Mouse (Mus musculus) embryonic facial prominence, embryonic 11.5 days (tissue): Measurements from ENCODE around the gene Clec3a. TPM values are rescaled to one million over a fixed set of nuclear protein-coding genes. Genes with fewer than 3 reads are reported as not detected.

Experiments used
- ATAC-seq: fragments of 200-750 bp; cut with Nextera tagmentation; replicated peaks from 2 replicates; pipeline ENCODE4 v1.8.0; 2017; ENCODE audit warnings: low read depth; ENCODE audit not compliant: insufficient number of reproducible peaks, low FRiP score, low TSS enrichment
- DNase-seq: peaks from one replicate; pipeline ENCODE4 v3.0.0-alpha.2; 2015; ENCODE audit warnings: low spot score
- H3K27ac ChIP-seq: fragments of 300-500 bp; sonication (generic); replicated peaks from 2 replicates; pipeline ENCODE4 v1.5.1; 2014; ENCODE audit warnings: mild to moderate bottlenecking, low read depth, low read length, control low read depth
- H3K27me3 ChIP-seq: fragments of 300-500 bp; sonication (generic); 2 replicates; pipeline ENCODE4 v1.6.1; 2014; ENCODE audit warnings: mild to moderate bottlenecking, low read length, moderate library complexity, mixed read lengths; ENCODE audit not compliant: control insufficient read depth, insufficient read depth
- H3K36me3 ChIP-seq: fragments of 300-500 bp; sonication (generic); replicated peaks from 2 replicates; pipeline ENCODE4 v1.6.1; 2014; ENCODE audit warnings: low read depth, mild to moderate bottlenecking, low read length, moderate library complexity, mixed read lengths; ENCODE audit not compliant: control insufficient read depth, insufficient read depth
- H3K4me1 ChIP-seq: fragments of 300-500 bp; sonication (generic); 2 replicates; pipeline ENCODE4 v1.6.1; 2014; ENCODE audit warnings: low read length, mixed read lengths; ENCODE audit not compliant: control insufficient read depth, insufficient read depth
- H3K4me2 ChIP-seq: fragments of 300-500 bp; sonication (generic); 2 replicates; pipeline ENCODE4 v1.6.1; 2014; ENCODE audit warnings: low read depth, mild to moderate bottlenecking, control low read depth, low read length, moderate library complexity
- H3K4me3 ChIP-seq: fragments of 300-500 bp; sonication (generic); 2 replicates; pipeline ENCODE4 v1.5.1; 2014; ENCODE audit warnings: low read depth, low read length, control low read depth
- H3K9ac ChIP-seq: fragments of 300-500 bp; sonication (generic); replicated peaks from 2 replicates; pipeline ENCODE4 v1.6.1; 2014; ENCODE audit warnings: mild to moderate bottlenecking, control low read depth, low read length
- H3K9me3 ChIP-seq: fragments of 300-500 bp; sonication (generic); replicated peaks from 2 replicates; pipeline ENCODE4 v1.6.1; 2016; ENCODE audit warnings: mild to moderate bottlenecking, low read length, inconsistent platforms, mixed read lengths; ENCODE audit not compliant: control insufficient read depth
- WGBS: fragments of 180-500 bp; shearing (Covaris S2); extraction: QIAGEN DNeasy Blood & Tissue Kit; methylation state at CpG from one replicate; pipeline ENCODE4 v1.1.7; 2014; 5-methylcytosine and 5-hydroxymethylcytosine counted together
- polyA plus RNA-seq: library from polyadenylated mRNA; unstranded; fragments of >200 nt; fragmentation: Nextera tagmentation; extraction: Ambion mirVana; gene quantifications from 2 replicates; pipeline ENCODE4 v1.2.1, GENCODE M21; 2014

Clec3a gene
- not detected in 2 replicates for polyA plus RNA-seq

DNA sequence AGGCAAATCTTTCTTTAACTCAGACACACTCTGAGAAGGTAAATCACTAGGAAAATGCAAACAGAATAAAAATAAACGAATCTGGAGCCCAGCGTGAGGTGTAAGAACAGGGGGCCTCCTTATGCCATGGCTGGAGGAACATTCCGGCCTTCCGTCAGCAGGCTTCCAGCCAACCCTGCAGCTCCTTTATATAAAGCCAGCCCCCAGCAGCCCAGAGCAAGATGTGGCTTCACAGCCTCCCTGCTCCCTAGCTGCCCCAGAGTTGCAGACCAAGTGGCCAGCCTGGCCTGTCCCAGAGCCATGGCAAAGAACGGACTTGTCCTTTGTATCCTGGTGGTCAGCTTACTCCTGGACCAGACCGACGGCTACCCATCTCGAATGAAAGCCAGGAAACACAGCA, at the start of gene Clec3a:
Gene Clec3a (plus strand): TSS at position 301 of the 400 bp plus-strand sequence.
- Histone ChIP-seq H3K4me2 (no peak within 1 kb of the TSS), H3K4me3 (no peak within 1 kb of the TSS), H3K9me3 (no peaks in the 10 kb centered on the region), H3K9ac (no peak within 1 kb of the TSS), H3K36me3 (no peaks in the 10 kb centered on the region), H3K4me1 (no peaks in the 10 kb centered on the region), H3K27me3 (no peaks in the 10 kb centered on the region), H3K27ac (no peak within 1 kb of the TSS)
- DNase-seq (no peak), ATAC-seq (no peak)
- WGBS: 85% methylated on average over 8 of the region's 8 CpGs

GRCm38 (mm10) chr8:114369038-114369976, 48.6 kb upstream of the Clec3a start:
- Histone ChIP-seq H3K36me3 (no peaks in the 10 kb centered on the region), H3K4me2 (no peak overlapping the region), H3K27ac (no peak overlapping the region), H3K4me1 (no peaks in the 10 kb centered on the region), H3K4me3 (no peak overlapping the region), H3K9ac (no peak overlapping the region), H3K27me3 (no peaks in the 10 kb centered on the region), H3K9me3 (no peaks in the 10 kb centered on the region)
- WGBS: 38% methylated on average over 27 of the region's 27 CpGs
- DNase-seq (peak; percentile 83), ATAC-seq (no peak)

DNA sequence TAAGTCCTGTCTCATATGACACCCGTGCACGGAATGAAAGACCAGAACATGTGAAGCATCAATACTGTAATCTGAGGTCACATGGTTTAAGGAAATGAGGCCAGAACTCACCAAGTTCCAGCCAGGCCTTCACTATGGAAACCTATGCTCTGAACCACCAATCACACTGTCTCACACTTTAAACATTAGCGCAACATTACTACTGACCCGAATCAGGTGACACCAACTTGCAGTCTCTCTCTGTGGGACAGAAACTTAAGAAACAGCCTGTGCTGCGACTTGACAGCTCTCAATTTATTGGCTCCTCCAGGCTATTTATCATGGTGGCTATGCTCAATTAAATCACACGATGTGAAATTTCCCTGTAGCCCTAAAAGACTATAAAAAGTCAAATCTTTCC, 43.5 kb upstream of the Clec3a start:
- ATAC-seq (no peak), DNase-seq (no peak)
- H3K4me2 ChIP-seq: no peak overlapping the region
- no peaks in the 10 kb centered on the region for H3K27me3 ChIP-seq
- H3K9ac ChIP-seq: no peak overlapping the region
- H3K27ac ChIP-seq: no peak overlapping the region
- no peaks in the 10 kb centered on the region for H3K4me1 ChIP-seq
- WGBS: 84% methylated on average over 6 of the region's 6 CpGs
- H3K36me3 ChIP-seq: no peaks in the 10 kb centered on the region
- H3K4me3 ChIP-seq: no peak overlapping the region
- H3K9me3 ChIP-seq: no peaks in the 10 kb centered on the region

DNA sequence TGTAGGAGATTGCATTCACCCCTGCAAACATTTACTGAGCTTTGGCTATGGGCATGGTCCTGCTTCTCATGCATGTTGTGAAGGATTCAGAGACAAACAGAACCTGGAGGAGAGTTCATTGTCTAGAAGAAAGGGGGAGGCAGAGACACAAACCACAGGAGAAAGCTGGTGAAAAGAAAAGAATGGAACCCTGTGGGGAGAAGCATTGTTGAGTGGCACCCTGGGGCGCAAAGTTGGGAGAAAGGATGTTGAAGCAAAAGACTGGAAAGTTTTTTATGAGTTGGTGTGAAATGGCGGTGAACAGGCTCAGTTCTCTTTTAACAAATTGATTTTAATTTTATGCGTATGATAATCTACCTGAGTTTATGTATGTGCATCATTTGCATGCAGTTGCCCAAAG, 33.7 kb upstream of the Clec3a start:
- Histone ChIP-seq H3K27me3 (no peaks in the 10 kb centered on the region), H3K36me3 (no peaks in the 10 kb centered on the region), H3K4me2 (no peak overlapping the region), H3K9me3 (no peaks in the 10 kb centered on the region), H3K4me3 (no peak overlapping the region), H3K9ac (no peak overlapping the region), H3K4me1 (no peaks in the 10 kb centered on the region), H3K27ac (no peak overlapping the region)
- 79% methylated on average over 3 of the region's 3 CpGs for WGBS
- ATAC-seq: no peak
- DNase-seq: no peak

DNA sequence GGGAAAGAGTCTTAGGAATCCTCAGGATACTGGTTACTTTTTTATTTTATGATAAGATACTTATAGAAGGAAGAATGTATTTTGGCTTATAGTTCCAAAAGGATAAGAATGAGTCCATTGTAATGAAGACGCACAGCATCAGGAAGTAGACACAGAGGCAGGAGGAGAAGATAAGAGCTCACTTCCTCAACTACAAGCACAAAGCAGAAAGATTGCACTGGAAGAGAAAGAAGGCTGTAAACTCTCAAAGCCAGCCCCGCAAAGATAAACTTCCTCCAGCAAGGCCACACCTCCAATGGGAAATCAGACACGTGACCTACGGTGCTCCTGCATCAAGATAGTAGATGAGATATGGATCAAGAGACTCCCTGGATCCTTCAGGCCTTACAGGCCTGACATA, 30.4 kb upstream of the Clec3a start:
- Histone ChIP-seq H3K36me3 (no peaks in the 10 kb centered on the region), H3K9me3 (no peaks in the 10 kb centered on the region), H3K4me3 (no peak overlapping the region), H3K27me3 (no peaks in the 10 kb centered on the region), H3K4me1 (no peaks in the 10 kb centered on the region), H3K27ac (no peak overlapping the region), H3K4me2 (no peak overlapping the region), H3K9ac (no peak overlapping the region)
- WGBS: 76% methylated on average over 4 of the region's 4 CpGs
- ATAC-seq (no peak), DNase-seq (no peak)

GRCm38 (mm10) chr8:114390465-114391254, 27.2 kb upstream of the Clec3a start:
- DNase-seq (peak; percentile 37), ATAC-seq (no peak)
- Histone ChIP-seq H3K4me2 (no peak overlapping the region), H3K9ac (no peak overlapping the region), H3K27ac (no peak overlapping the region), H3K27me3 (no peaks in the 10 kb centered on the region), H3K9me3 (no peaks in the 10 kb centered on the region), H3K4me3 (no peak overlapping the region), H3K36me3 (no peaks in the 10 kb centered on the region), H3K4me1 (no peaks in the 10 kb centered on the region)
- WGBS: 90% methylated on average over 11 of the region's 13 CpGs

DNA sequence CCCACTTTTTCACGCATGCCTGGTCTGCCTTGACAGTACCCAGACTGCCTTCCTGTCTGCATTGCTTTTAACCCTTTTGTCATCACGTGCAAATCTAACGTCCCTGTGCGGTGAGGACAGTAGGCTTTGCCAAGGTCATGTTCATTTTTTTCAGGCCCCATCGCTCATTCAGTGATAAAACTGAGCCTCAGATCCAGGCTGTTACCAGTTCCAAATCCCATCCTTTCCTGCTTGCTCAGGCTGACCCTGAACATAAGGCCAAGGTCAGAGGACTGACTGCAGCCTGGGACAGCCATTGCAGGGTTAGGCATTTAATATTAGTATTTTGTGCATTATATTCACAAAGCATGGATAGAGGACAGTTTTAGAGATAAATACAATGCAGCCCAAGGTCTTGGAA, 19.6 kb upstream of the Clec3a start:
- no peak overlapping the region for H3K4me2 ChIP-seq
- no peaks in the 10 kb centered on the region for H3K36me3 ChIP-seq
- H3K4me1 ChIP-seq: no peaks in the 10 kb centered on the region
- no peaks in the 10 kb centered on the region for H3K27me3 ChIP-seq
- no peak overlapping the region for H3K27ac ChIP-seq
- DNase-seq: no peak
- no peak for ATAC-seq
- 93% methylated on average over 5 of the region's 5 CpGs for WGBS
- H3K9me3 ChIP-seq: no peaks in the 10 kb centered on the region
- no peak overlapping the region for H3K9ac ChIP-seq
- H3K4me3 ChIP-seq: no peak overlapping the region

DNA sequence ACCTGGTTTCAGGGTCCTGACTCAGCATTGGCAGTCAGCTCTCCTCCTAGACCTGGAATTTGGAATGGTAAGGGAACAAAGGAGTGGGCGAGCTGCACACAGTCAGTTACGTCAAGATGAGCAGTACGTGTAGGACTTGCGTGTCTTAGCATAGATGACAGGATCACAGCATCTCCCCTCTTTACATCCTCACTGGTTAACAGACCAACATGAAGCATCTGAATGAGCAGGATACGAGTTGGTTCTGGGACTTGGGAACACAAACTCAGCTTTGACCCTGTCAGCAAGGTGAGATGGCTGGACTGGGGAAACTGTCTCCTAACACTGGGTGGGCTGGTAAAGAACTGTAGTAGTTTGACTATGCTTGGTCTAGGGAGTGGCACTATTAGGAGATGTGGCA, 18.6 kb upstream of the Clec3a start:
- no peaks in the 10 kb centered on the region for H3K27me3 ChIP-seq
- H3K9ac ChIP-seq: no peak overlapping the region
- 90% methylated on average over 5 of the region's 5 CpGs for WGBS
- no peaks in the 10 kb centered on the region for H3K36me3 ChIP-seq
- no peak overlapping the region for H3K4me3 ChIP-seq
- DNase-seq (no peak), ATAC-seq (no peak)
- no peaks in the 10 kb centered on the region for H3K9me3 ChIP-seq
- H3K4me2 ChIP-seq: no peak overlapping the region
- no peaks in the 10 kb centered on the region for H3K4me1 ChIP-seq
- no peak overlapping the region for H3K27ac ChIP-seq
